Mouse (Mus musculus): ENCODE results near the gene Flvcr1.

DNA sequence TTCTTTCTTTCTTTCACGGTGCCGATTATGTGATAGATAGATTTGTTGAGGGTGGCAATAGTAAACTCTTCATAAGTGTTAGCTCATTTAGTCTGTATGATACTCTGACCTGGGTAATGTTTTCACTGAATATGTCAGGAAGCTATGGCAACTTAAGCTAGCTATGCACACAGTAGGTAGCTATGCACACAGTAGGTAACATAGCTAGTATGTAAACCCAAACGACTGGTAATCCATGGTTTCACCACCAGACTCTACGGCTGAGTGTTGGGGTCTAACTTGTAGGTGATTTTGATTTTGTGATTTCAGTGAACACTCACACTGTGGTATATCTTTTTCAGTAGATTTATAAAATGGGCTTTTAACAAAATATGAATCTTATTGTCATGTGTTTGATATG, 12.0 kb upstream of the Flvcr1 start:
- TF ChIP-seq POLR2A (IDR thresholded peaks at IDR 0.05; ENCODE audit: low read depth, low read length) = no peak
- no peak for TF ChIP-seq UBTF (IDR thresholded peaks at IDR 0.05; ENCODE audit: low read depth, low read length)
- TF ChIP-seq POLR2AphosphoS2 (IDR thresholded peaks at IDR 0.05; ENCODE audit: low read depth, low read length) = no peak
